Mouse (Mus musculus) erythroblast, embryonic 14.5 days (primary cell): ENCODE measurements around the gene Nubpl.

Experiments
- GATA1 ChIP-seq: IDR thresholded peaks from 2 replicates; pipeline ENCODE4 v1.6.1; 2012; ENCODE audit warnings: low read length, inconsistent platforms, mixed read lengths
- TAL1 ChIP-seq: IDR thresholded peaks from 3 replicates; pipeline ENCODE4 v1.6.1; 2012; ENCODE audit warnings: low read length, inconsistent platforms, mixed read lengths

DNA sequence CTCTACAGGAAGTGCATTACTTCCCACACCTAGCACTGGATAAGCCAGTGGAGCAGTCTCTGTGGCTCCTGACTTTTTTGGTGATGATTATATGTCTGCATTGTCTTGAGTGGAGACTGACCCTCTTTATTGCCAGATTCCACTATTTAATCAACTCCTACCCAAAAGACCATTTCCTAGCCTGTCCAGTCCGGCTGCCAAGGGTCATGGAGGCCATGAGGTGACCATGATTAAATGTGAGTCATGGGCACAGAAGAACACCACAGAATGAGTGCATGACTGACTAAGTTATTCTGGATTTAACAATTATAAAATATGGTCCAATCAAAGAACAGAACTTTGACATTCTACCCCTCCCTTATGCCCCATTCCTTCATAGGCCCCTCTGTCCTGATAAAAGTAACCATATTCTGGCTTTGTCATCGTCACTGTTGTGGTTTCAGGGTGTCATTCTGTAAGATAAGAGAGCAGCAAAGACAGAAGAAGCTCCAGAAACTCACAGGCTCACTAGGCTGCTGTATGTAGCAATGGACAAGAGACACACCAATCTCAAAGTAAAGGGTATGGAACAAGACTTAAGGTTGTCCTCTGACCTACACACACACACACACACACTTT lies 240.7 kb downstream of the Nubpl start:
- TF ChIP-seq GATA1 (no peak), TAL1 (no peak)
